Mouse (Mus musculus) embryonic facial prominence, embryonic 10.5 days (tissue): Measurements from ENCODE around the gene Ezh1. TPM values are rescaled to one million over a fixed set of nuclear protein-coding genes. Genes with fewer than 3 reads are reported as not detected.

ENCODE experiments used
- DNase-seq: peaks from one replicate; pipeline ENCODE4 v3.0.0-alpha.2; 2017; ENCODE audit warnings: low spot score
- H3K27ac ChIP-seq: fragments of 300-500 bp; sonication (generic); replicated peaks from 2 replicates; pipeline ENCODE4 v1.5.1; 2016; ENCODE audit warnings: mild to moderate bottlenecking
- H3K27me3 ChIP-seq: fragments of 300-500 bp; sonication (generic); replicated peaks from 2 replicates; pipeline ENCODE4 v1.6.1; 2016; ENCODE audit warnings: low read depth, mild to moderate bottlenecking; ENCODE audit not compliant: poor library complexity, severe bottlenecking
- H3K36me3 ChIP-seq: fragments of 300-500 bp; sonication (generic); replicated peaks from 2 replicates; pipeline ENCODE4 v1.6.1; 2016; ENCODE audit warnings: mild to moderate bottlenecking, moderate library complexity
- H3K4me1 ChIP-seq: fragments of 300-500 bp; sonication (generic); 2 replicates; pipeline ENCODE4 v1.6.1; 2016
- H3K4me3 ChIP-seq: fragments of 300-500 bp; sonication (generic); 2 replicates; pipeline ENCODE4 v1.5.1; 2016; ENCODE audit warnings: mild to moderate bottlenecking, moderate library complexity
- H3K9me3 ChIP-seq: fragments of 300-500 bp; sonication (generic); 2 replicates; pipeline ENCODE4 v1.6.1; 2016; ENCODE audit warnings: mild to moderate bottlenecking
- WGBS: fragments of 180-500 bp; shearing (Covaris S2); methylation state at CpG from one replicate; pipeline ENCODE4 v1.1.7; 2016; 5-methylcytosine and 5-hydroxymethylcytosine counted together
- polyA plus RNA-seq: library from polyadenylated mRNA; unstranded; fragments of >200 nt; fragmentation: Nextera tagmentation; extraction: Ambion mirVana; gene quantifications from 2 replicates; pipeline ENCODE4 v1.2.1, GENCODE M21; 2016

Gene Ezh1
- polyA plus RNA-seq, 1 experiment from 2014 or later = 13.3 TPM

GRCm38 (mm10) chr11:101182771-101183517 is 43.3 kb downstream of the Ezh1 start:
- Histone ChIP-seq H3K9me3 (no peaks in the 10 kb centered on the region), H3K4me1 (peaks cover 6% of the 10 kb centered on the region; the same call in 1 of the 2 replicates), H3K36me3 (no peaks in the 10 kb centered on the region), H3K4me3 (no peak overlapping the region), H3K27me3 (peaks cover 52% of the 10 kb centered on the region), H3K27ac (no peak overlapping the region)
- DNase-seq = no peak
- 82% methylated on average over 14 of the region's 14 CpGs for WGBS

- Histone ChIP-seq H3K27me3 (peaks cover 62% of the 10 kb centered on the region), H3K4me3 (no peak overlapping the region), H3K4me1 (peaks cover 15% of the 10 kb centered on the region), H3K36me3 (no peaks in the 10 kb centered on the region), H3K27ac (no peak overlapping the region), H3K9me3 (no peaks in the 10 kb centered on the region)
- WGBS = 91% methylated on average over 11 of the region's 11 CpGs
- no peak for DNase-seq
Measured at GRCm38 (mm10) chr11:101181961-101182360, 44.3 kb downstream of the Ezh1 start.

DNA sequence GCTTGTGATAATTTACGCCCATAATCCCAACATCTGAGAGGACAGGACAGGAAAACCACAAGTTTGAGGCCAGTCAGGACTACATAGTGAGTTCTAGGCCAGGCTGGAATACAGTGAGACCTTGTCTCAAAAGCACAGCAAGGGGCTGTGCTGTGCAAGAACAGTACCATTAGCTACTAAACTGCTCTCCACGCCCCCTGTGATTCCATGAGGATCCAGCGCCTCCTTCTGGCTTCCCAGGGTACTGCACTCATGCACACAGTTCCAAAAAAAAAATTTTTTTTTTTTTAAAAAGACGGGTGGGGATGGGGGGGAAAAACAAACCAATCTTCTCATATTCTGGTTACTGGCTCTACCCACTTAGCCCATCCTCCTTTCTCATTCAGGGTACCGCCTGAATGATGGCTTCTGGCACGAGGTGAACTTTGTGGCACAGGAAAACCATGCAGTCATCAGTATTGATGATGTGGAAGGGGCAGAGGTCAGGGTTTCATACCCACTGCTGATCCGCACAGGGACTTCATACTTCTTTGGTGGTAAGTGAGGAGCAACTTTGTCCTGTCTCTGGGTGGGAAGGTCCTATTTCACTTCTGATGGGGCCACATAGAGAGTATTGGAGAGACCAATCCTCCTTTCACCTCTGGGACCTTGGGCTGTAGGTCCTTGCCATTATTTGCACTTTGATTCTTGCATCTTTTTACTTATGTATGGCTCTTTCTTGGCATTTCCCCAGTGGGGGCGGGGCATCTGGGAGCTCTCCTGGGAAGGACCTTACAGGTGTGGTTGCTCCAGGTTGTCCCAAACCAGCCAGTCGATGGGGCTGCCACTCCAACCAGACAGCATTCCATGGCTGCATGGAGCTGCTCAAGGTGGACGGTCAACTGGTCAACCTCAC is 45.2 kb downstream of the Ezh1 start:
- peaks cover 24% of the 10 kb centered on the region for H3K4me1 ChIP-seq
- H3K27ac ChIP-seq = no peak overlapping the region
- H3K36me3 ChIP-seq = no peaks in the 10 kb centered on the region
- peak; percentile 76 for DNase-seq
- H3K9me3 ChIP-seq = no peaks in the 10 kb centered on the region
- 46% methylated on average over 10 of the region's 10 CpGs for WGBS
- peaks cover 71% of the 10 kb centered on the region for H3K27me3 ChIP-seq
- no peak overlapping the region for H3K4me3 ChIP-seq

GRCm38 (mm10) chr11:101180261-101180660 is 46.0 kb downstream of the Ezh1 start:
- DNase-seq = no peak
- H3K9me3 ChIP-seq = no peaks in the 10 kb centered on the region
- H3K4me1 ChIP-seq = peaks cover 31% of the 10 kb centered on the region
- no peak overlapping the region for H3K27ac ChIP-seq
- peaks cover 79% of the 10 kb centered on the region for H3K27me3 ChIP-seq
- H3K4me3 ChIP-seq = no peak overlapping the region
- WGBS = 70% methylated on average over 17 of the region's 17 CpGs
- H3K36me3 ChIP-seq = no peaks in the 10 kb centered on the region

DNA sequence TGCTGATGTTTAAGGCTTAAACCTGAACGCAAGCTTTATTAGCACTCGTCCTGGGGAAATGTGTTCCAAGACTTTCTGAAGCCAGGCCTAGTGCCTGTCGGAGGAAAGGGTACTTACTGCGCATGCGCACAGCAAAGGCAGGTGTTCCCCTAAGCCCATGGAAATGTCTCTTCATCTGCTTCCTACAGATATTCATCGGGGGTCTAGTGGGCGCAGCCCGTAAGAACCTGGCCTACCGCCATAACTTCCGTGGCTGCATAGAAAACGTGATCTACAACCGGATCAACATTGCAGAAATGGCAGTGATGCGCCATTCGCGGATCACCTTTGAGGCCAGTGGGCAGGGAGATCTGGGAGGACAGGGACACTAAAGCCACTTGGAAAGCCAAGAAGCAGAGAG is 47.0 kb downstream of the Ezh1 start:
- no peak for DNase-seq
- WGBS = 73% methylated on average over 15 of the region's 15 CpGs
- Histone ChIP-seq H3K4me3 (no peak overlapping the region), H3K27me3 (peaks cover 85% of the 10 kb centered on the region), H3K9me3 (no peaks in the 10 kb centered on the region), H3K27ac (no peak overlapping the region), H3K36me3 (no peaks in the 10 kb centered on the region), H3K4me1 (peaks cover 40% of the 10 kb centered on the region)

DNA sequence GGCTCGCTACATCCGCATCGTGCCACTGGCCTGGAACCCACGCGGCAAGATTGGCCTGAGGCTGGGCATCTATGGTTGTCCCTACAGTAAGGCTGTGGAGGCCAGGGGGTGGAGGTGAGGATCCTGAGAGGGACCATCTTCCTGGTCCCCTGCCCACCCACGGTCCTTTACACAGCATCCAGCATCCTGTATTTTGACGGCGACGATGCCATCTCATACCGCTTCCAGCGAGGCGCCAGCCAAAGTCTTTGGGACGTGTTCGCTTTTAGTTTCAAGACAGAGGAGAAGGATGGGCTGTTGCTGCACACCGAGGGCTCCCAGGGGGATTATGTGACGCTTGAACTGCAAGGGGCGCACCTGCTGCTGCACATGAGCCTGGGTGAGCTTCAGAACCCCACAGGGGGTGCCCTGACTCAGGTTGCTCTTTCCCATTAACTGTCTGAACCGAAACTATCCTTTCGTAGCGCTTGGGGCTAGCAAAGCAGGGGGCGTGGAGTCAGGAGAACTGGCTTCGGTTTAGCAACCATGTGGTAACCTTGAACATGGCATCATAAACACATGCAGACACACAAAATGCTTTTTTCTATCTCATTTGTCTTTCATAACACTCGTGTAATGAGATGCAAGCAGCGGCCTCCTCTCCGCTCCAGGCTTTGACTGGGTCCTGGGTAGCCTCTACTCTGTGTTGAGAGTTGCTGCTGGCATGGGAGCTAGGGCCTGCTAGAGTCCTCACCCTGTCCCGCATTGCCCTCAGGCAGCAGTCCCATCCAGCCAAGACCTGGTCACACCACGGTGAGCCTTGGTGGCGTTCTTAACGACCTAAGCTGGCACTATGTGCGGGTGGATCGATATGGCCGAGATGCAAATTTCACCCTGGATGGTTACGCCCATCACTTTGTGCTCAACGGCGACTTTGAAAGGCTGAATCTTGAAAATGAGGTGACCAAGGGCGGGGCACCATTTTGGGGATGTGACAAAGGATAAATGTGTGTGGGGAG is 47.9 kb downstream of the Ezh1 start:
- peaks cover 89% of the 10 kb centered on the region for H3K27me3 ChIP-seq
- 0 out of 2 replicates have a peak overlapping the region, but pooled peaks have one; percentile 12 for H3K4me3 ChIP-seq
- H3K9me3 ChIP-seq = no peaks in the 10 kb centered on the region
- WGBS = 47% methylated on average over 36 of the region's 36 CpGs
- H3K36me3 ChIP-seq = no peaks in the 10 kb centered on the region
- no peak overlapping the region for H3K27ac ChIP-seq
- DNase-seq = no peak
- H3K4me1 ChIP-seq = peaks cover 50% of the 10 kb centered on the region

DNA sequence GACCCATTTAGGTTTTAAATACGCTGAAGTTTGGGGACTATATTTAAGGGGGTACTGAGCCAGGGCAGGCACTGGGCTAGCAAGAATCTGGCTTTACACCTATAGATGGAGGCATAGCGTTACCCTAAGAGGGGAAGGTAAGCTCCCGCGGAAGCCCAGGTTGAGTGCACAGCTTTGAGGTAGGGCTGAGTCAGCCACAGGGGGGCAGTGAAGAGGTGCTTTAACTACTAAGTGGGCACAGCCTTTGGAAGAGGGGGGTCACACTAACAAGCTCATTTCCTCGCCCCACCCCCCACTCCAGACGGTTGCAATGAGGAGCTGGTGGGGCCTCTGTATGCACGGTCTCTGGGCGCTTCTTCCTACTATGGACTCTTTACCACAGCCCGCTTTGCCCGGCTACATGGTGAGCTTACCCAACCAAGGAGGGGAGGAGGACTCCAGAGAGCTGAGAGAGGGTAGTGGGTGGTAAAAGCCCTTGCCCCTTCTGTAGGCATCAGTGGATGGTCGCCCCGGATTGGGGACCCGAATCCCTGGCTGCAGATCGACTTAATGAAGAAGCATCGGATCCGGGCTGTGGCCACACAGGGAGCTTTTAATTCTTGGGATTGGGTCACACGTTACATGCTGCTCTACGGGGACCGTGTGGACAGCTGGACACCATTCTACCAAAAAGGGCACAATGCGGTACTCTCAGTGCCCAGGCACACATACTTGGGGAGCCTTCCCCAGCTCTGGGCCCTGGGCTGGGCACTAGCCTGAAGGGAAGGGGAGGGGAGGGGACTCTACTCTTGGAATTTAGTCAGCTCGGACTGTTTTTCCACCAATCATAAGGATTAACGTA is 49.1 kb downstream of the Ezh1 start:
- Histone ChIP-seq H3K4me1 (peaks cover 60% of the 10 kb centered on the region), H3K4me3 (peak overlapping the region; percentile 47), H3K9me3 (no peaks in the 10 kb centered on the region), H3K36me3 (no peaks in the 10 kb centered on the region), H3K27ac (no peak overlapping the region), H3K27me3 (peaks cover 84% of the 10 kb centered on the region)
- peak; percentile 72 for DNase-seq
- WGBS = 23% methylated on average over 22 of the region's 22 CpGs

GRCm38 (mm10) chr11:101176117-101176691 is 50.1 kb downstream of the Ezh1 start:
- H3K4me1 ChIP-seq = peaks cover 70% of the 10 kb centered on the region
- peak; percentile 65 for DNase-seq
- WGBS = under 1% methylated on average over 25 of the region's 25 CpGs

DNA sequence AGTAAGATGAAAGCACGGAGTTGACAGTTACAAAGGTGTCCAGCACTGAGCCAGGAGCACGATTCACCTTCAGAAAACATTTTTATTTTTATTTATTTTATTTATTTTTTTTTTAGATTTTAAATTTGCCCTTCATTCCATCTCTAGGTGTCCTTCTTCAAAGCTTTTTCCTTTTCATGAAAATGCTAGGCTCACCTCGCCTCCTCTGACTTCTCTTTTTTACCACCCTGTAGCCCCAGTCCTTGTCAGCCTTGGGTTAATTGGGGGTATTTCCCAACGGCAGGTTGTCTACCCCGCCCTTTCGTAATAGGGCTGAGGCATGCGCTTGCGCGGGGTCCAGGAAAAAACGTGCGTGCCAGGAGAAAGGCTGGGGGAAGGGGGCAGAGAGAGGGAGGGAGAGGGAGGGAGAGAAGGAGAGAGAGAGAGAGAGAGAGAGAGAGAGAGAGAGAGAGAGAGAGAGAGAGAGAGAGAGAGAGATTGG is 50.6 kb downstream of the Ezh1 start:
- 10% methylated on average over 11 of the region's 11 CpGs for WGBS
- Histone ChIP-seq H3K36me3 (no peaks in the 10 kb centered on the region), H3K27me3 (peaks cover 85% of the 10 kb centered on the region), H3K27ac (no peak overlapping the region), H3K4me1 (peaks cover 75% of the 10 kb centered on the region), H3K4me3 (peak overlapping the region; percentile 47), H3K9me3 (no peaks in the 10 kb centered on the region)
- no peak for DNase-seq

More at GRCm38 (mm10) chr11:101176117-101176691, 50.1 kb downstream of the Ezh1 start:
- H3K36me3 ChIP-seq = no peaks in the 10 kb centered on the region
- no peak overlapping the region for H3K27ac ChIP-seq
- peaks cover 81% of the 10 kb centered on the region for H3K27me3 ChIP-seq
- peak overlapping the region; percentile 47 for H3K4me3 ChIP-seq
- H3K9me3 ChIP-seq = no peaks in the 10 kb centered on the region

DNA sequence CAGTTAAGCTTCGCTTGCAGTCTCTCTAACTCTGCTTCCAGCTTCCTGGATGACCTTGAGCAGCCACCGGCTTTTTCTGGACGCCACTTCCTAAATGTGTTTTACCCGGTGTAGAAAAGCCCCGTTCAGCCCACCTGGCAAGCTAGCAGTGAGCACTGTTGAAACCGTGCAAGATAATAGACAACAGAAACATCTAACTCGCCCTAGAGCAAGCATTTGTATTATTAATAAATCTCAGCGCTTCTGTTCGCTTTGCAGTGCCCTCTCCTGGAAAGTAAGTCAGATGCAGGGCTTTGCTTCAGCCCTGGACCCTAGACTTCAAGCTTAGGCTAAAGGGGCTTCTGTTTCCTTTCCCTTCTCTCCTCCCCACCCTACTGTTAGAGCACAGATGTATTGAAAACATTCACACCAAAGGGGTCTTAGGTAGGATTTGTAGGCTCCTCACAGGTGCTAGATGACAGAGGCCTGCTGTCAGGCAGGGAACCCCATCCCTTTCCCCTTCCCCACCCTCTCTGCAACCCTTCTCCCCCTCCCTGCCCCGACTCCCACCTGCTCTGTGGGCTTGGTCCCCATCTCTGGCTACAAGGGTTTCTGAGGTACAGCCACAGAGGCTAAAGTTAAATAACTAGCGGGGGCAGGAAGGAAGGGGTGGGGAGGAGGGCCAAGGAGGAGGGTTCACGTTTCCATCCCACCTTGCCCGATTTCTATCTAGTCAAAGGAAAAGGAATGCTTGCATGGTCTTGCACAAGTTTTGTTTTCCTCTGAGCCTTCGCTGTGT is 51.2 kb downstream of the Ezh1 start, which contains the start of gene Ccr10:
TSS of gene Ccr10 (minus strand) at position 593 of the 778 bp plus-strand sequence.
- H3K27ac ChIP-seq = no peak within 1 kb of the TSS
- H3K4me1 ChIP-seq = peaks cover 81% of the 10 kb centered on the region

More for the DNA sequence above, 51.2 kb downstream of the Ezh1 start, which contains the start of gene Ccr10:
- Histone ChIP-seq H3K9me3 (no peaks in the 10 kb centered on the region), H3K4me3 (peak within 1 kb of the TSS; percentile 55), H3K36me3 (no peaks in the 10 kb centered on the region), H3K27me3 (peaks cover 85% of the 10 kb centered on the region)
- 20% methylated on average over 14 of the region's 14 CpGs for WGBS
- DNase-seq = no peak
